Mouse (Mus musculus) adrenal gland, postnatal 10 days (tissue): ENCODE data around the gene Gm572. TPM values are rescaled to one million over a fixed set of nuclear protein-coding genes. Genes with fewer than 3 reads are reported as not detected.

Experiments
- total RNA-seq, 2 experiments: library from RNA; stranded (reverse); gene quantifications; 2 replicates each; pipeline ENCODE4 v1.2.3; 2021

The Gm572 gene
- total RNA-seq, 2 experiments from 2014 or later, result 0.64 TPM; not detected in 1

Other genes starting within 250 kb of the Gm572 start
- 10 to 100 TPM; 17.6 to 18.5 TPM for gene Ubiad1, start 198.5 kb upstream of the Gm572 start, total RNA-seq
- gene Mtor, start 194.7 kb upstream of the Gm572 start, total RNA-seq, result 10 to 100 TPM; 68.4 to 77.9 TPM
- gene Angptl7, start 142.9 kb upstream of the Gm572 start, total RNA-seq, result 1 to 10 TPM; 1.6 to 2.1 TPM
- 10 to 100 TPM; 45.7 to 55.6 TPM for gene Exosc10, start 84.9 kb upstream of the Gm572 start, total RNA-seq
- gene Srm, start 51.8 kb upstream of the Gm572 start, total RNA-seq, result 10 to 100 TPM; 63.1 to 69.7 TPM
- 10 to 100 TPM; 17.2 to 34.8 TPM for gene Masp2, start 40.8 kb upstream of the Gm572 start, total RNA-seq
- 100 to 1,000 TPM; 214 to 253 TPM for gene Tardbp, start 16.3 kb upstream of the Gm572 start, total RNA-seq
- gene Casz1, start 161.1 kb downstream of the Gm572 start, total RNA-seq, result 10 to 100 TPM in 1 of 2 experiments, 1 to 10 TPM in 1; 7.4 to 10.9 TPM